Mouse (Mus musculus) layer of hippocampus, adult 9-10 months (tissue): Measurements from ENCODE around the gene Mindy3.
A peak's percentile ranks its signal among the peaks of the same experiment; 100 is the strongest.

ENCODE experiments used
- DNase-seq: peaks from one replicate; pipeline ENCODE4 v3.0.0; 2022; ENCODE audit warnings: low spot score

The Mindy3 gene

GRCm38 (mm10) chr2:12371401-12371800, 47.9 kb downstream of the Mindy3 start:
- no peak for DNase-seq

- DNase-seq = no peak
These were observed 50.8 kb downstream of the Mindy3 start for GRCm38 (mm10) chr2:12368451-12368850.

GRCm38 (mm10) chr2:12368016-12368415, 51.3 kb downstream of the Mindy3 start:
- DNase-seq = no peak

GRCm38 (mm10) chr2:12361310-12361709, 58.0 kb downstream of the Mindy3 start:
- DNase-seq = no peak

GRCm38 (mm10) chr2:12354837-12355236, 64.4 kb downstream of the Mindy3 start:
- DNase-seq = no peak

GRCm38 (mm10) chr2:12348914-12349313, 70.4 kb downstream of the Mindy3 start:
- DNase-seq = no peak

- DNase-seq = peak; percentile 40
These were observed 87.3 kb downstream of the Mindy3 start for GRCm38 (mm10) chr2:12331962-12332361.

- no peak for DNase-seq
These were observed 89.7 kb downstream of the Mindy3 start for GRCm38 (mm10) chr2:12329620-12330019.

GRCm38 (mm10) chr2:12329068-12329407, 90.2 kb downstream of the Mindy3 start:
- no peak for DNase-seq

- no peak for DNase-seq
These were observed 90.8 kb downstream of the Mindy3 start for GRCm38 (mm10) chr2:12328355-12329067.

- DNase-seq = no peak
These were observed 91.4 kb downstream of the Mindy3 start for GRCm38 (mm10) chr2:12327691-12328354.

- DNase-seq = no peak
These were observed 92.1 kb downstream of the Mindy3 start for GRCm38 (mm10) chr2:12327216-12327615.

- no peak for DNase-seq
These were observed 93.4 kb downstream of the Mindy3 start for GRCm38 (mm10) chr2:12325868-12326267.

GRCm38 (mm10) chr2:12325417-12325816, 93.9 kb downstream of the Mindy3 start:
- DNase-seq = peak; percentile 58

GRCm38 (mm10) chr2:12320914-12321313, 98.4 kb downstream of the Mindy3 start:
- no peak for DNase-seq

GRCm38 (mm10) chr2:12318715-12319114, 100.6 kb downstream of the Mindy3 start:
- DNase-seq = no peak

- DNase-seq = no peak
These were observed 101.2 kb downstream of the Mindy3 start for GRCm38 (mm10) chr2:12318036-12318435.

GRCm38 (mm10) chr2:12317343-12317742, 101.9 kb downstream of the Mindy3 start:
- DNase-seq = no peak

- no peak for DNase-seq
These were observed 102.9 kb downstream of the Mindy3 start for GRCm38 (mm10) chr2:12316361-12316760.

- no peak for DNase-seq
These were observed 105.2 kb downstream of the Mindy3 start for GRCm38 (mm10) chr2:12314028-12314427.

GRCm38 (mm10) chr2:12308466-12308865, 110.8 kb downstream of the Mindy3 start:
- no peak for DNase-seq

- no peak for DNase-seq
These were observed 112.0 kb downstream of the Mindy3 start for GRCm38 (mm10) chr2:12307311-12307710.

- DNase-seq = no peak
These were observed 114.1 kb downstream of the Mindy3 start for GRCm38 (mm10) chr2:12305064-12305650.
